Mouse (Mus musculus): ENCODE measurements around the gene Grb14. TPM values are rescaled to one million over a fixed set of nuclear protein-coding genes. Genes with fewer than 3 reads are reported as not detected.

Grb14 gene
- total and polyA plus RNA-seq, 3 experiments = 0.61 to 0.85 (median 0.74) TPM

DNA sequence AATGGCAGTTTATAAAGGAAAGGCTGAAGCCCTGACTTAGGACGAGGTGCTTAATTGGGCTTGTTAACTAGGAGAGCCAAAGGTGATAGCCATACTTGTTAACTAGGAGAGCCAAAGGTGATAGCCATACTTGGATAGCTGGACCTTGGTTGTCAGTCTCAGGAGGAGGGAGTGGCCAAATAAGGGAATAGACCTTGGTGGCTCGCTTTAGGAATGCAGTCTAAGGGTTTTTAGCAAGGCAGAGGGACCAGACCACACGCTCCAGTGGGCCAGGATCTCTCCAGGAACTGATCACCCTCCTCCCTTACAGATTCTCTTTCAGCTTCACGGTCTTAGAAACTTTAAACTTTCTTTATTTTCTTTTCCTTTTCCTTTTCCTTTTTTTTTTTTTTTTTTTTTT, 13.4 kb upstream of the Grb14 start:
- Histone ChIP-seq H3K27me3 (replicated peaks) (no peaks in the 10 kb centered on the region), H3K9ac (ENCODE audit: insufficient read depth, low read depth) (no peak overlapping the region), H3K79me2 (replicated peaks; ENCODE audit: control insufficient read depth, extremely low read depth, insufficient read depth, poor library complexity, severe bottlenecking) (no peaks in the 10 kb centered on the region), H3K9me3 (replicated peaks; ENCODE audit: low read length) (no peaks in the 10 kb centered on the region), H3K4me1 (ENCODE audit: control insufficient read depth in 1 of 2, insufficient read depth in 2 of 2) (no peaks in the 10 kb centered on the region), H3K36me3 (replicated peaks in 1 of 2; ENCODE audit: control insufficient read depth in 1 of 2, insufficient read depth in 1 of 2, low read length in 1 of 2) (no peaks in the 10 kb centered on the region), H3K4me2 (ENCODE audit: insufficient read depth, low read depth, poor library complexity, severe bottlenecking) (no peak overlapping the region), H3K4me3 (replicated peaks in 1 of 3; ENCODE audit: low read depth in 2 of 3, low read length in 2 of 3, poor library complexity in 1 of 3) (no peak overlapping the region), H3K27ac (ENCODE audit: insufficient read depth, low read depth) (no peak overlapping the region)
- TF ChIP-seq ZNF384 (IDR thresholded peaks at IDR 0.05; ENCODE audit: low read depth, low read length) (peak; percentile 36; the same call in 1 of the 2 replicates), NELFE (IDR thresholded peaks at IDR 0.05; ENCODE audit: low read depth, low read length) (no peak), MEF2A (IDR thresholded peaks at IDR 0.05; ENCODE audit: borderline replicate concordance, low read depth, low read length) (no peak)
- no peak for DNase-seq (ENCODE audit: extremely low read depth)
- in situ Hi-C loops (cut with MboI; ENCODE audit: low pct_ligation_motif_present, low pct_unique_long_range_greater_than_20kb, low sequenced_read_pairs) (no loop called here), dilution Hi-C loops (cut with MboI; ENCODE audit: extremely low pct_ligation_motif_present, extremely low pct_unique_long_range_greater_than_20kb, low sequenced_read_pairs) (no loop called here)

DNA sequence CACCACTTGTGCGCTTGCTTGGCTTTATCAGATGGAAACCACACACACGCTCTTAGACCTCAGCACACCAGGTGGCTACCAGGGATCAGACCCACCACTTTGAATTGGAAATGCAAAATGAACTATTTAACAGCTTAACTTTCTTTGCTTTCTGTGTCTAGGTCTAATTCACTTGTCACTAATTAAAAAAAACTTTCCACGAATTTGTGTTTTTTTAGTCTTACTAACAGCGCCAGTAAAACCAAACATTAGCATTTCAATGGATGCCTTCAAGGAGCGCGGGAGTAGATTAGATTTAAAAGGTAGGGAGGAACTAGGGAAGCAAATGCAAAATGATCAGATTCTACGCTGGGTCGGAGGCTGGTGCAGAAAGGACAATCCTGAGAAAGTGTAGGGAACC, 12.8 kb upstream of the Grb14 start:
- Histone ChIP-seq H3K4me3 (replicated peaks in 1 of 3; ENCODE audit: low read depth in 2 of 3, low read length in 2 of 3, poor library complexity in 1 of 3) (no peak overlapping the region), H3K4me2 (ENCODE audit: insufficient read depth, low read depth, poor library complexity, severe bottlenecking) (no peak overlapping the region), H3K36me3 (replicated peaks in 1 of 2; ENCODE audit: control insufficient read depth in 1 of 2, insufficient read depth in 1 of 2, low read length in 1 of 2) (no peaks in the 10 kb centered on the region), H3K79me2 (replicated peaks; ENCODE audit: control insufficient read depth, extremely low read depth, insufficient read depth, poor library complexity, severe bottlenecking) (no peaks in the 10 kb centered on the region), H3K9me3 (replicated peaks; ENCODE audit: low read length) (no peaks in the 10 kb centered on the region), H3K27ac (ENCODE audit: insufficient read depth, low read depth) (no peak overlapping the region), H3K4me1 (ENCODE audit: control insufficient read depth in 1 of 2, insufficient read depth in 2 of 2) (no peaks in the 10 kb centered on the region), H3K9ac (ENCODE audit: insufficient read depth, low read depth) (no peak overlapping the region), H3K27me3 (replicated peaks) (no peaks in the 10 kb centered on the region)
- DNase-seq (ENCODE audit: extremely low read depth) = no peak
- TF ChIP-seq ZKSCAN1 (IDR thresholded peaks at IDR 0.05; ENCODE audit: borderline replicate concordance, low read depth, low read length) (no peak), SIN3A (IDR thresholded peaks at IDR 0.05; ENCODE audit: low read length) (no peak), MYC (IDR thresholded peaks at IDR 0.05; ENCODE audit: low read depth, low read length) (no peak), UBTF (IDR thresholded peaks at IDR 0.05; ENCODE audit: low read depth, low read length) (no peak), ELF1 (IDR thresholded peaks at IDR 0.05; ENCODE audit: low read depth, low read length) (no peak), USF1 (IDR thresholded peaks at IDR 0.05; ENCODE audit: low read depth, low read length) (no peak), MAZ (IDR thresholded peaks at IDR 0.05; ENCODE audit: low read depth, low read length) (no peak), PAX5 (IDR thresholded peaks at IDR 0.05; ENCODE audit: low read length) (no peak), TCF12 (IDR thresholded peaks at IDR 0.05; ENCODE audit: low read depth, low read length) (no peak), SMC3 (IDR thresholded peaks at IDR 0.05; ENCODE audit: low read depth, low read length) (no peak), HCFC1 (IDR thresholded peaks at IDR 0.05; ENCODE audit: low read depth, low read length) (no peak), JUN (IDR thresholded peaks at IDR 0.05; ENCODE audit: insufficient read depth, low read depth, low read length) (no peak), NELFE (IDR thresholded peaks at IDR 0.05; ENCODE audit: low read depth, low read length) (no peak), IRF4 (IDR thresholded peaks at IDR 0.05; ENCODE audit: low read depth, low read length) (no peak), CHD1 (IDR thresholded peaks at IDR 0.05; ENCODE audit: low read depth, low read length) (no peak), POLR2A (IDR thresholded peaks at IDR 0.05; ENCODE audit: low read depth, low read length) (no peak), MEF2A (IDR thresholded peaks at IDR 0.05; ENCODE audit: borderline replicate concordance, low read depth, low read length) (no peak), NRF1 (IDR thresholded peaks at IDR 0.05; ENCODE audit: low read depth, low read length) (no peak), EP300 (IDR thresholded peaks at IDR 0.05; ENCODE audit: low read length) (no peak)
- in situ Hi-C loops (cut with MboI; ENCODE audit: low pct_ligation_motif_present, low pct_unique_long_range_greater_than_20kb, low sequenced_read_pairs) = no loop called here
- dilution Hi-C loops (cut with MboI; ENCODE audit: extremely low pct_ligation_motif_present, extremely low pct_unique_long_range_greater_than_20kb, low sequenced_read_pairs) = no loop called here
